Mouse (Mus musculus) embryonic facial prominence, embryonic 12.5 days (tissue): Measurements from ENCODE around the gene Izumo4. TPM values are rescaled to one million over a fixed set of nuclear protein-coding genes. Genes with fewer than 3 reads are reported as not detected.

Source experiments
- ATAC-seq: fragments of 200-750 bp; cut with Nextera tagmentation; 2 replicates; pipeline ENCODE4 v1.8.0; 2017; ENCODE audit not compliant: insufficient number of reproducible peaks, insufficient read depth, low FRiP score, low TSS enrichment
- H3K27ac ChIP-seq: fragments of 300-500 bp; sonication (generic); 2 replicates; pipeline ENCODE4 v1.5.1; 2016; ENCODE audit warnings: mild to moderate bottlenecking
- H3K27me3 ChIP-seq: fragments of 300-500 bp; sonication (generic); 2 replicates; pipeline ENCODE4 v1.6.1; 2016; ENCODE audit warnings: mild to moderate bottlenecking, moderate library complexity
- H3K36me3 ChIP-seq: fragments of 300-500 bp; sonication (generic); 2 replicates; pipeline ENCODE4 v1.6.1; 2016; ENCODE audit warnings: mild to moderate bottlenecking
- H3K4me1 ChIP-seq: fragments of 300-500 bp; sonication (generic); 2 replicates; pipeline ENCODE4 v1.6.1; 2016
- H3K4me2 ChIP-seq: fragments of 300-500 bp; sonication (generic); replicated peaks from 2 replicates; pipeline ENCODE4 v1.6.1; 2016; ENCODE audit warnings: mild to moderate bottlenecking, moderate library complexity
- H3K4me3 ChIP-seq: fragments of 300-500 bp; sonication (generic); 2 replicates; pipeline ENCODE4 v1.5.1; 2016; ENCODE audit warnings: mild to moderate bottlenecking
- H3K9ac ChIP-seq: fragments of 300-500 bp; sonication (generic); 2 replicates; pipeline ENCODE4 v1.6.1; 2016; ENCODE audit warnings: mild to moderate bottlenecking, moderate library complexity
- H3K9me3 ChIP-seq: fragments of 300-500 bp; sonication (generic); 2 replicates; pipeline ENCODE4 v1.6.1; 2016; ENCODE audit warnings: mild to moderate bottlenecking, moderate library complexity
- WGBS: fragments of 180-500 bp; shearing (Covaris S2); methylation state at CpG from one replicate; pipeline ENCODE4 v1.1.7; 2016; 5-methylcytosine and 5-hydroxymethylcytosine counted together
- polyA plus RNA-seq: library from polyadenylated mRNA; unstranded; fragments of >200 nt; fragmentation: Nextera tagmentation; extraction: Ambion mirVana; gene quantifications from 2 replicates; pipeline ENCODE4 v1.2.1, GENCODE M21; 2016

Izumo4 gene
- polyA plus RNA-seq, 1 experiment from 2014 or later: 23.6 TPM

- no peak overlapping the region for H3K4me2 ChIP-seq
- ATAC-seq: no peak
These were observed 42.3 kb downstream of the Izumo4 start for GRCm38 (mm10) chr10:80744262-80744661.

GRCm38 (mm10) chr10:80747410-80747809 lies 45.4 kb downstream of the Izumo4 start:
- Histone ChIP-seq H3K27me3 (no peaks in the 10 kb centered on the region), H3K4me1 (peaks cover 7% of the 10 kb centered on the region; the same call in 1 of the 2 replicates), H3K9ac (no peak overlapping the region), H3K36me3 (no peaks in the 10 kb centered on the region), H3K4me3 (no peak overlapping the region), H3K4me2 (no peak overlapping the region), H3K9me3 (no peaks in the 10 kb centered on the region), H3K27ac (no peak overlapping the region)
- no peak for ATAC-seq
- 16% methylated on average over 3 of the region's 3 CpGs for WGBS

More at GRCm38 (mm10) chr10:80744262-80744661, 42.3 kb downstream of the Izumo4 start:
- no peaks in the 10 kb centered on the region for H3K27me3 ChIP-seq
- H3K27ac ChIP-seq: no peak overlapping the region
- peaks cover 19% of the 10 kb centered on the region for H3K4me1 ChIP-seq
- no peak overlapping the region for H3K9ac ChIP-seq
- no peak overlapping the region for H3K4me3 ChIP-seq
- WGBS: 33% methylated on average over 5 of the region's 5 CpGs
- H3K36me3 ChIP-seq: no peaks in the 10 kb centered on the region
- no peaks in the 10 kb centered on the region for H3K9me3 ChIP-seq

GRCm38 (mm10) chr10:80748609-80749008 lies 46.6 kb downstream of the Izumo4 start:
- Histone ChIP-seq H3K4me1 (peaks cover 6% of the 10 kb centered on the region; the same call in 1 of the 2 replicates), H3K27me3 (no peaks in the 10 kb centered on the region), H3K9me3 (no peaks in the 10 kb centered on the region), H3K4me2 (no peak overlapping the region), H3K36me3 (no peaks in the 10 kb centered on the region), H3K9ac (no peak overlapping the region), H3K4me3 (no peak overlapping the region), H3K27ac (no peak overlapping the region)
- no peak for ATAC-seq
- WGBS: 11% methylated on average over 6 of the region's 6 CpGs

- Histone ChIP-seq H3K4me1 (peaks cover 11% of the 10 kb centered on the region), H3K36me3 (no peaks in the 10 kb centered on the region), H3K9me3 (no peaks in the 10 kb centered on the region), H3K9ac (no peak overlapping the region), H3K4me3 (0 out of 2 replicates have a peak overlapping the region, but pooled peaks have one; percentile 0), H3K4me2 (peak overlapping the region; percentile 35), H3K27ac (no peak overlapping the region), H3K27me3 (no peaks in the 10 kb centered on the region)
- WGBS: 15% methylated on average over 16 of the region's 16 CpGs
- no peak for ATAC-seq
These were observed 49.3 kb downstream of the Izumo4 start for GRCm38 (mm10) chr10:80751188-80751832.

GRCm38 (mm10) chr10:80752079-80752625 lies 50.2 kb downstream of the Izumo4 start:
- no peak overlapping the region for H3K9ac ChIP-seq
- H3K36me3 ChIP-seq: no peaks in the 10 kb centered on the region
- 3% methylated on average over 6 of the region's 6 CpGs for WGBS
- H3K27ac ChIP-seq: no peak overlapping the region
- 0 out of 2 replicates have a peak overlapping the region, but pooled peaks have one; percentile 0 for H3K4me3 ChIP-seq
- H3K9me3 ChIP-seq: no peaks in the 10 kb centered on the region
- peaks cover 20% of the 10 kb centered on the region for H3K4me1 ChIP-seq
- no peaks in the 10 kb centered on the region for H3K27me3 ChIP-seq
- peak overlapping the region; percentile 35 for H3K4me2 ChIP-seq
- 0 out of 2 replicates have a peak, but pooled peaks have one; percentile 17 for ATAC-seq

GRCm38 (mm10) chr10:80754594-80755290 lies 52.8 kb downstream of the Izumo4 start, which contains the start of gene Dot1l:
Gene Dot1l, plus strand, starts transcription at chr10:80755206.
- Histone ChIP-seq H3K27ac (peak within 1 kb of the TSS; percentile 86), H3K36me3 (no peaks in the 10 kb centered on the region), H3K4me2 (peak within 1 kb of the TSS; percentile 98), H3K9ac (peak within 1 kb of the TSS; percentile 96), H3K27me3 (no peaks in the 10 kb centered on the region), H3K4me1 (peaks cover 37% of the 10 kb centered on the region), H3K9me3 (no peaks in the 10 kb centered on the region), H3K4me3 (peak within 1 kb of the TSS; percentile 98)
- peak; percentile 86 for ATAC-seq
- 2% methylated on average over 39 of the region's 57 CpGs for WGBS

Other genes with a start within 250 kb of the Izumo4 start
- 0.10 and 0.13 TPM in 2 replicates for gene Onecut3, start 207.3 kb upstream of the Izumo4 start, polyA plus RNA-seq
- gene Atp8b3, start 163.1 kb upstream of the Izumo4 start, polyA plus RNA-seq: 0.19 and 0.23 TPM in 2 replicates
- 32.9 and 33.1 TPM in 2 replicates for gene Rexo1, start 140.6 kb upstream of the Izumo4 start, polyA plus RNA-seq
- gene Klf16, start 124.9 kb upstream of the Izumo4 start, polyA plus RNA-seq: 12.4 and 12.5 TPM in 2 replicates
- 123 and 125 TPM in 2 replicates for gene Abhd17a, start 111.8 kb upstream of the Izumo4 start, polyA plus RNA-seq
- 77.4 and 80.6 TPM in 2 replicates for gene Scamp4, start 99.3 kb upstream of the Izumo4 start, polyA plus RNA-seq
- 7.0 and 7.8 TPM in 2 replicates for gene Adat3, start 99.3 kb upstream of the Izumo4 start, polyA plus RNA-seq
- gene Gm49322, start 96.2 kb upstream of the Izumo4 start, polyA plus RNA-seq: 4.7 and 5.9 TPM in 2 replicates
- gene Csnk1g2, start 79.3 kb upstream of the Izumo4 start, polyA plus RNA-seq: 250 and 263 TPM in 2 replicates
- gene Btbd2, start 45.1 kb upstream of the Izumo4 start, polyA plus RNA-seq: 109 and 110 TPM in 2 replicates
- gene Mknk2, start 24.1 kb upstream of the Izumo4 start, polyA plus RNA-seq: 117 and 122 TPM in 2 replicates
- gene Mob3a, start 207 bp upstream of the Izumo4 start, polyA plus RNA-seq: 57.4 and 60.9 TPM in 2 replicates
- gene Ap3d1, start 40.1 kb downstream of the Izumo4 start, polyA plus RNA-seq: 84.7 and 85.8 TPM in 2 replicates
- 23.5 and 26.1 TPM in 2 replicates for gene Dot1l, start 53.0 kb downstream of the Izumo4 start, polyA plus RNA-seq
- gene Sf3a2, start 96.0 kb downstream of the Izumo4 start, polyA plus RNA-seq: 64.8 and 71.7 TPM in 2 replicates
- gene Plekhj1, start 96.4 kb downstream of the Izumo4 start, polyA plus RNA-seq: 132 and 142 TPM in 2 replicates
- gene Amh, start 103.1 kb downstream of the Izumo4 start, polyA plus RNA-seq: not detected in 2 replicates
- 1.6 and 1.8 TPM in 2 replicates for gene Jsrp1, start 111.3 kb downstream of the Izumo4 start, polyA plus RNA-seq
- gene Oaz1, start 124.5 kb downstream of the Izumo4 start, polyA plus RNA-seq: 1,786 and 1,871 TPM in 2 replicates
- 1.7 and 2.1 TPM in 2 replicates for gene Lingo3, start 141.9 kb downstream of the Izumo4 start, polyA plus RNA-seq
- gene Lsm7, start 153.0 kb downstream of the Izumo4 start, polyA plus RNA-seq: 314 and 329 TPM in 2 replicates
- gene Sppl2b, start 153.1 kb downstream of the Izumo4 start, polyA plus RNA-seq: 52.0 and 53.0 TPM in 2 replicates
- gene Tmprss9, start 169.7 kb downstream of the Izumo4 start, polyA plus RNA-seq: 0.09 and 0.10 TPM in 2 replicates
- 308 and 322 TPM in 2 replicates for gene Timm13, start 198.8 kb downstream of the Izumo4 start, polyA plus RNA-seq
- gene Lmnb2, start 216.1 kb downstream of the Izumo4 start, polyA plus RNA-seq: 70.3 TPM in 2 replicates
- 15.9 and 20.5 TPM in 2 replicates for gene Gadd45b, start 227.9 kb downstream of the Izumo4 start, polyA plus RNA-seq